Mouse (Mus musculus) T-helper 2 cell (primary cell): ENCODE data around the gene Sel1l2.

Source experiments
- in situ Hi-C: fragments of 300-600 bp; cut with MboI, MseI; formaldehyde crosslinking; loops from one replicate; pipeline ENCODE4 v1.15.1; 2025; ENCODE audit warnings: high pct_unique_total_duplicates

Sel1l2 gene

DNA sequence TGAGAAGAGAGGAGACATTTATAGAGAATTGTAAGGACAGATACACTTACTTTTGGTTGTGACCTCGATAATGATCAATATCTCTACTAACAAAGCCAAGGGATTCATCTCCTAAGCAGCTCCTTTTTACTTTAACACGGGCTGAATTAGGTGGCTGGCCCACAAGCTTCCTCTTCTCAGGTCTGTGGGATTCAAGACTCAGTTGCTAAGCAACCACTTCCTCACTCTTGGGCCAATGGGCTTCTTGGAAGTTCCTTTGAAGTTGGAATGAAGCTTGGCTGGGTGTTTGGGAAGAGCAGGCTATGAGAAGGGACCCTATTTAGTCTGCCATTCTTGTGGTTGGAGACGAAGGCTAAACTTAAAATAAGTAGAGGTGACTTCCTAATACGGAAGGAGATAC, at the start of gene Sel1l2:
Gene Sel1l2 (minus strand): TSS at position 182 of the 400 bp plus-strand sequence.
- in situ Hi-C loops, result no loop called here

- in situ Hi-C loops, result no loop called here
Measured at GRCm38 (mm10) chr2:140439081-140439480, 49.6 kb upstream of the Sel1l2 start.

DNA sequence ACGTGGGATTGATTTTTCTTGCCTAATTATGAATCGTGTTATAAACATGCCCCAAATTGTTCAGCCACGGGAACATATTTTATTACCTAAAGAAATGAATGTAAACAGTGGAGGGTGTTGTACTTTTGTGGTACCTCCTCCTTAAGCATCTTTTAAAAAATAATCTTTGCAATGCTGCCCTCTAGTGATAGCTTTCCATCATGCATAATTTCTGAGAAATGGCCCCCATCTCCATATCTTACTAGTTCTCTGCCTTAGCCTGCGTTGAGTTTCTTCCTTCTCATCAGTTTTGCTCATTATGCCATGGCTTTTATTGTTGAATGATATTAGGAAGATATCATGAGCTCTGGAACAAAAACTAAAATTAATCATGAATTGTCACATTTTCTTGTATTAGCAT, 37.8 kb upstream of the Sel1l2 start:
- in situ Hi-C loops, result no loop called here

- in situ Hi-C loops, result no loop called here
Measured at GRCm38 (mm10) chr2:140425844-140426243, 36.3 kb upstream of the Sel1l2 start.

DNA sequence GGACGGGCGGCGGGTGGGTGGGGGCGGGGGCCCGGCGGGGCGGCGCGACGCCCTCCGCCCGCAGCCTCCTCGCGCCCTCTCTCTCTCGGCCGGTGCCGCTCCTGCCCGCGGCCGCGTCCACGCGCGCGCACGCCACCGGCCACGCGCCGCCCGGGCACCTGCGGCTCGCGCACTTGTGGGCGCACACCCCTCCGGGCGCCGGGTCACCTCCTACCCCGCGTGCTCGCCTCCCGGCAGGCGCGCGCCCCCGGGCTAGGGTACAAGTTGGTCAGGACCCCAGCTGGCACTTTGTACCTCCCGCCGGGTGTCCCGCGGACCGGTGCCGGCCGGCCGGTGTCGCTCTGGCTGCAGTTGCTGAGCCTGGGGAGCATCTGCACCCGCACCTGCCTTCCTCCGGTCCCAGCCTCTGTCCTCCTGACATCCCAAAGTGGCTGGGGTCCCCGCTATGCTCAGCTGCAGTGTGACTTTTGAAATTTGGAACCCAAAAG, 6.3 kb upstream of the Sel1l2 start:
- in situ Hi-C loops, result no loop called here

- in situ Hi-C loops, result no loop called here
Measured at GRCm38 (mm10) chr2:140395179-140395578, 5.7 kb upstream of the Sel1l2 start, which contains the start of gene Macrod2. Macrod2 (plus strand) TSS chr2:140395309.

- in situ Hi-C loops, result loop anchor here (10.0 kb wide), 1 partner anchor 160 kb away; no protein-coding TSS in a partner anchor
Measured at GRCm38 (mm10) chr2:140364804-140365203, 24.7 kb downstream of the Sel1l2 start.

- in situ Hi-C loops, result loop anchor here (10.0 kb wide), 1 partner anchor 155 kb away; no protein-coding TSS in a partner anchor
Measured at GRCm38 (mm10) chr2:140359905-140360304, 29.6 kb downstream of the Sel1l2 start.

DNA sequence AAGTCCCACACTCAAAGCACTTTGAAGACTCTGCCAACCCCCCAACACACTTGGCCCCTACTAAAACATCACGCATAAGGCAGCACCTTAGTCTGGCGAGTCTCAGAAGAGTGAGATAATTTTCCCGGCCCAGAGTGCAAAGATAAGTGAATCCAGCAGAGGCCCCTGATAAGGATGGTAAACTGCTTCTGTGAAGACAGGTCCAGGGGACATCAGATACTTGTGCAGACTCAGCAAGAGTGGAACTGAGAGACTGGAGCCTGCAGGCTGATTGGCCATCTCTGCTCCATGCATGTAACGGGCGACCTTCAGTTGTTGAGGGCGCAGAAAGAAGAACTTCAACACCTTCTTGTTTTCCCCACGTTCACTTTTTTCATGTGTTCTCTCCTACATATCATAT, 47.1 kb downstream of the Sel1l2 start:
- in situ Hi-C loops, result no loop called here

DNA sequence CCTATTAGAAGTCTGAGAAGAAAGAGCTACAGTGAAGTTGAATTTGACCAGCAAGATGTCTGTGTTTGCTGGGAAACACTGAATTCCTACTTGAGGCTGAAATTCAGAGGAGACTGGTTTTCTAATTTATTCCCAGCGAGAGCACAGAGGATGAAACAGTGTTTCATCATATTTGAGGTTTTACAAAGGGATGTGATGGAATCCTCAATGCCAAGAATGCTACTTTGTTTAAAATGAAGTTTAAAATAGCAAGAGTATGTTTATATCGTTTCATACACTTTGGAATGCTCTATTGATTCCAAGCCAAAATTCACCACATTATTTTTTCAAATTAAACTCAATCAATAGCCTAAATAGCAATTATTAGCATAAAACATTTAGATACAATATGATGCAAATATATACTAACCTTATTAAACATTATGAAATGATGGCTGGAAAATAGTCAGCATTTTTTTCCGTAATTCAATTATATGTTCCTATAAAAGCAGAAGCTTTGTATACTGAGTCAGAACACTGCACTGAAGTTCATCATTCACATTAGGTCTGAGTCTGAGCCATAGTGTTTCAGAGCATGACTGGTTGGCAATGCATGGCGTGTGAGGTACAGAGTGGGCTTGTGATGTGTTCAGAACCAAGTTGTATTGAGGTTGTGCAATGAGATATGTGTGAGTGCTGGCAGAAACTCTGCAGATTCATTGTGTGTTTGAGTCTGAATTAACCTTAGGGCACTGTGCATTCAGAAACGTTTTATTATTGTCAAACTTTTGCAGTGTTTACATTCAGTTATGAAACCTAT, 58.8 kb downstream of the Sel1l2 start:
- in situ Hi-C loops, result loop anchor here (10.0 kb wide), 1 partner anchor 1754 kb away; no protein-coding TSS in a partner anchor

DNA sequence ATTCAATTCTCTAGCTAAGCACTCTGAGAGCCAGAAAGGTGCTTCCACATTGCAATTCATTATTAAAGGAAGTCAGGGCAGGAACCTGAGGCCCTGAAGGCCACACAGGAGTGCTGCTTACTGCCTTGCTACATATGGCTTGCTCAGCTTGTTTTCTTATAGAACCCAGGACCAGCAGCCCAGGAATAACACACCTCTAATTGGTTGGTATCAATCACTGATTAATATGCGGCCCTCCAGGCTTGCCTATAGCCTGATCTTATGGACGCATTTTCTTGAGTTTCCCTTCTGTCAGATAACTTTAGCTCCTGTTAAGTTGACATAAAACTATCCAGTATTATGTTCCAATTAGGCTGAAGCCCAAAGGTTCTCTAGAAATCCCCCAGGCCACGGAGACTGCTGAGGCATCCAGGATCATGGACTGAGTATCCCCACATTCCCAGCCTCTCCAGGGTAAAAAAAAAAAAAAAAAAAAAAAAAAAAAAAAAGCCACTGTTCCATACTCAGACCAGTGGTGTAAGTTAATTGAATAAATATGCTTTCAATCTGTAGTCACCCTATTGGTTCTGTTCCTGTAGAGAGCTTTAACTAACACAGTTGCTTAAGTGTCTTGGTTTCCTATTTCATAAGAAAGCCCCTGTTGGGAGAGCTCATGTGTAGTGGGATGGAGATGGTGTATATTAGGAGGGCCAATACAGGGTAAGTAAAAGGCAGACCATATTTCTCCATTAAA, 86.4 kb downstream of the Sel1l2 start:
- in situ Hi-C loops, result no loop called here

DNA sequence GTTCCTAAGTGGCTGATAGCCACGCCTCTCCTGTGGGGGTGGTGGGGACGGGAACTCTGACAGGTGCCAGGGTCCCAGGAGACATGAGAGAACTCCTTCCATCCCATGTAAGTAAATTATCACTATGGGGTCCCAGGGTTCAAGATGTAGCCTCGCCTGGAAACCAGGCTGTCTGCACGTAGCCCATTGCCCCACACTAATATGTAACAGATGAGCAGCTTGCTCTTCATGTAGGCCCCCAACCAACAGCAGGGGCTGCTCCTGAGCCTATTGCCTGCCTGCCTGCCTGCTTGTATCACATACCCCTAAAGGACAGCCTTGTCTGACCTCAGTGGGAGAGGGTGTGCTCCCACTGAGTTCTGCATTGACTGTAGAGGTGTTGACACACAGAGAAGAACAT, 92.4 kb downstream of the Sel1l2 start:
- in situ Hi-C loops, result no loop called here

- in situ Hi-C loops, result no loop called here
Measured at GRCm38 (mm10) chr2:140293820-140294219, 95.7 kb downstream of the Sel1l2 start.

- in situ Hi-C loops, result no loop called here
Measured at GRCm38 (mm10) chr2:140280808-140281207, 108.7 kb downstream of the Sel1l2 start.

- in situ Hi-C loops, result no loop called here
Measured at GRCm38 (mm10) chr2:140255595-140256141, 133.8 kb downstream of the Sel1l2 start.

- in situ Hi-C loops, result no loop called here
Measured at GRCm38 (mm10) chr2:140254256-140254655, 135.2 kb downstream of the Sel1l2 start.

GRCm38 (mm10) chr2:140243105-140243504, 146.4 kb downstream of the Sel1l2 start:
- in situ Hi-C loops, result no loop called here

DNA sequence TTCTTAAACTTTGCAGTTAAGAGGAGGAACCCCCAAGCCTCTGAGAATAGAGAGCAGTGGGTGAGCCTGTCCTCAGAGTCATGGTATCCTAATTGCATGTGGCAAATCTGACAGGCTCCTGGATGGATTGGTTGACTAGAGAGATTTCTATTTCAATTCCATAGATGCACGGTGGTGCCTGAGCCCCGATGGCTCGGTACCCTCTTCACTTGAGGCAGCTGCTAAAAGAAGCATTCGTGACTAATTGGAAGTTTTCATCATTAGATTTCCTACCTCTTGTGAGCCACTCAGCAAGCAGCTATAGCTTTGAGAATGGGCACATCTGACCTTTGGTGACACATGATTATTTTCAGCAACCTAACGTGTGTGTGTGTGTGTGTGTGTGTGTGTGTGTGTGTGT, 147.1 kb downstream of the Sel1l2 start:
- in situ Hi-C loops, result no loop called here

DNA sequence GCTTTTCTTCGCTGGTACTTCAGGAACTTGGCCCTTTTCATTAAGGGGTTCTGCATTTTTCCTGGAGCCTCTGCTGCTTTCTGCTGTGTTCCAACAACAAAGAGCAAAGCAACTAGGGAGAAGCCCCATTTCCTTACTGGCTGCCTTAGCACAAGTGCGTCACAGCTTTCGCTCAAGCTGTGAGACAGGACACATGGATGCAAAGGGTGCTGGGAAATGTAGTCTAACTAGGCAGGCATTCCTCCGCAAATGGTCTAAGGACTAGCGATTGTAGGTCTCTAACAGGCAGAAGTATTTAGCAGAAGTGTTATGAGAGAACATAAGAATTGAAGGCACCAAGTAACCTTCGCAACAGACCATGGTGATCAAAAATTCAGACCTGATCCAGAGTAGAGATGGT, 152.3 kb downstream of the Sel1l2 start:
- in situ Hi-C loops, result no loop called here

DNA sequence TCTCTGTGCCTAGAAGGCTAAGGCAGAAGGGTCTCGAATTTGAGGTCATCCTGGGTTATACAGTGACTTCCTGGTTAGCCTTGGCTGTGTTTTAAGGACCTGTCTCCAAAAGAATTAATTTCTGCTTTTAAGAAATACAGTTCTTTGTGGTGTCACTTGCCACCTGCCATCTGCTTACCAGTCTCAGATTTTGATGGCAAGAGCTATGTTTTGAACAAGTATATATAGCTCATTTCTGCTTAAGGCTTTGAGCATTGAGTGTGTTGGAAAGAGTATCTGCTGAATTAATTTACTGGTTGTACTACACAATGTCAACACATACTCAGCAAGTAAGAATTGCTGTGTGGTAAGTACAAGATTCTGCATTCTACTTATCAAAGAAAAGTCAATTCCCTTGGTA, 159.2 kb downstream of the Sel1l2 start:
- in situ Hi-C loops, result no loop called here

DNA sequence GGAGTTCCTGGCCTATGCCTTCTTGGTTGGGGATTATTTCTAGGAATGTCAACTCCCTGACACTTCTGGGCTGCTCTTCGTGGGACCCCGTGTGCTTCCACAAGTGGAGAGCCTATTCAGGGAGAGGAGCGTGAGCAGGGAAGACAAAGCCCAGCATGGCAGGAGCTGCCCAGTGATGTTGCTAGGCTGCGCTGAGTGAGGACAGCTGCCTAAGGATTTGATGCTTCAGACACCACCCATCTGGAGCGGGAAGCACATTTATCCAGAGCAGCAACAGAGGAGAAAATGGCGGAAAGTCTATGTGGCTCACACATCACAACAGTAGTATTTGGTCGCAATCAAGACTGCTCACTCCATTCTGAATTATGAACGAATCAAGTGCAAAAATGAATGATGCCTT, 169.2 kb downstream of the Sel1l2 start:
- in situ Hi-C loops, result no loop called here

DNA sequence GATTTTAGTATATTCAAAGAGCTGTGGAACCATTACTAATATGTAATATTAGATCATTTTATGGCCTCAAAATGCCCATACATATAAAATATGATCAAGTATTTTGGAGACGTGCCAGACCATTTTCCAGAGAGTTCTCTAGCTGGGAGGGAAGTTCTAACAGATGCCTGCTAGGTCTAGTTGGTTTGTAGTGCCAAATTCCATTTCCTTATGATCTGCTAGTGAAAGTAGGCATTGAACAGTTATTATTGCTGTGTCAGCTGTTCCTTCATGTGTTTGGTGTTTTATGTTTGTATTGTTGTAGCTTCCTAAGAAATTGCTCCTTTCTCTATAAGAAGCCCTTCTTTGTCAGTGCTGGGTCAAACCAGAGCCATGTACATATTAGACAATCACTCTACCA, 173.5 kb downstream of the Sel1l2 start:
- in situ Hi-C loops, result no loop called here
